Mouse (Mus musculus): ENCODE measurements around the gene Dgkg. TPM values are rescaled to one million over a fixed set of nuclear protein-coding genes. Genes with fewer than 3 reads are reported as not detected.

The Dgkg gene
- polyA plus RNA-seq, 1 experiment from 2014 or later = 1.2 TPM

DNA sequence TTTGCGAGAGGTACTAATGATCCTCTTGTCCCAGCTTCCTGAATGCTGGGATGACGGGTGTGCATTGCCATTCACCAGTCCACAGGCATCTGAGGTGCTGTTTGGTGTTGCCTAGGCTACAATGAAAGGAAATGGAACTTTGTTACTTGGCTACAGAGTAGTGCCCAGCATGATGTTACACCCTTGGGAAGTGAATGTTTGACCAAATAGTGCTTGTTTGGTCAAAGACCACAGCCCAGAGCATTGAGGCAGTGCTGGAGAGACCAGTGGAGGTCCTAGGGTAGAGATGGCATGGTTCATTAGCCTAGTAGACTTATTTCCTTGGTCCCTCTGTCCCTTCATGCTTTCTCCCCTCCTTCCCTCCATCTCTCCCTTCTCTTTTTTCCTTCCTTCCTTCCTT is 73.6 kb downstream of the Dgkg start:
- Histone ChIP-seq H3K9ac (no peak overlapping the region), H3K4me3 (replicated peaks) (no peak overlapping the region), H3K4me1 (no peaks in the 10 kb centered on the region), H3K27ac (no peak overlapping the region), H3K27me3 (no peaks in the 10 kb centered on the region), H3K9me3 (replicated peaks) (no peaks in the 10 kb centered on the region), H3K4me2 (no peak overlapping the region), H3K36me3 (no peaks in the 10 kb centered on the region)
- no peak for ATAC-seq (replicated peaks; ENCODE audit: low FRiP score)
- WGBS = 63% methylated on average over 2 of the region's 2 CpGs

DNA sequence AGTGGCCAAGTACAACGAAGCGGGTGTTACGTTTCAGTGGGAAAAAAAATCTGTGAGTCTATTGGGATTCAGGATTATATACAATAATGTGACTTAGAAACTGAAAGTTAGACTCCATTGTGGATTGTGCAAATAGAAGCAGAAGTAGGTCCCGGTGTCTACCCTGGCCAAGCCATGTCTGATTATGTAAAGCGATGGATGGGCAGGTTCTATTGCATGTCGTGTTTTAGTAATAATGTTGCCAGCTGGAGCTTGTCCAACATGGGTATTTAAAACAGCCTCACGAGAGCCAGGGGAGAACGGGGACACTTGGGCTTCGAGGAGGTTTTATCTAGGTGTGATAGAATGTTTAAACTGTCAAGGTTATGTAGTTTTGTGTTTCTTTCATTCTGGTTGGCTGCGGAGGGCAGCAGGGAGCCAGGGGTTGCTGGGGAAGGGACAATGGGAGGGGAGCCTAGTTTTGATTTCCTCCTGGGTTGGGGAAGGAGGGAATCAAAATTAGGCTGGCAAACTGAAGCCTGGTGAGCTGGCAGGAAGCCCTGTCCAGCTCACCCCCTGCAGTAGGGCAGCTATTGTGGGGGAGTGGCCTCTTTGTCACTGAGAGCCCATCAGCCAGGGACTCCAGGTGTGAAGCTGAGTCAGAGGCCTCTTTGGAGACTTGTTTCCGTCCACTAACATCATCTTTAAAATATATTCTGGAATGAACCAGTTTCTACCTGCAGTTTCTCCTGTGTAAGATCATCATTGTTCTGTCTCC is 74.7 kb downstream of the Dgkg start:
- no peak for ATAC-seq (replicated peaks; ENCODE audit: low FRiP score)
- no peak overlapping the region for H3K9ac ChIP-seq
- H3K4me2 ChIP-seq = no peak overlapping the region
- no peaks in the 10 kb centered on the region for H3K4me1 ChIP-seq
- 57% methylated on average over 11 of the region's 11 CpGs for WGBS
- H3K9me3 ChIP-seq (replicated peaks) = no peaks in the 10 kb centered on the region
- no peak overlapping the region for H3K27ac ChIP-seq
- H3K4me3 ChIP-seq (replicated peaks) = no peak overlapping the region
- H3K36me3 ChIP-seq = no peaks in the 10 kb centered on the region
- no peaks in the 10 kb centered on the region for H3K27me3 ChIP-seq

DNA sequence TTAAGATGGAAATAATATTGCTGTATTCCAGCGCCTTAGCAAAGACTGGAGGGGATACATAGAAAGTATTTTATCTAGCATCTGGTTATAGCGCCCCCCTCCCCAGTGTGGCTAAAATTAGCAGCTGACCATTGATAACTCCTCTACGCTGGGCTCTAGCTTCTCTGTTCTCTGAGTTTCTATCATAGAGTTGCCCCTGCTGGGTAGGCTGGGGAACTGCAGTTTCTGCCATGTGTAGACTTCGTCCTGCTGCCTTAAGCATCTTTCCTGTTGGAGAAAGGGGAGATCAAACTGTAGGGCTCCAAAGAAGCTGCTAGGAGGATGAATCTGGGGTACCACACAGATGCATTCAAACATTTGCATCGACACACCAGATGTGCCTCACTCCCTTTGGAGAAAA is 76.9 kb downstream of the Dgkg start:
- Histone ChIP-seq H3K9me3 (replicated peaks) (no peaks in the 10 kb centered on the region), H3K4me3 (replicated peaks) (no peak overlapping the region), H3K36me3 (no peaks in the 10 kb centered on the region), H3K4me2 (no peak overlapping the region), H3K27ac (no peak overlapping the region), H3K4me1 (no peaks in the 10 kb centered on the region), H3K27me3 (no peaks in the 10 kb centered on the region), H3K9ac (no peak overlapping the region)
- no peak for ATAC-seq (replicated peaks; ENCODE audit: low FRiP score)
- WGBS = 59% methylated on average over 5 of the region's 5 CpGs

DNA sequence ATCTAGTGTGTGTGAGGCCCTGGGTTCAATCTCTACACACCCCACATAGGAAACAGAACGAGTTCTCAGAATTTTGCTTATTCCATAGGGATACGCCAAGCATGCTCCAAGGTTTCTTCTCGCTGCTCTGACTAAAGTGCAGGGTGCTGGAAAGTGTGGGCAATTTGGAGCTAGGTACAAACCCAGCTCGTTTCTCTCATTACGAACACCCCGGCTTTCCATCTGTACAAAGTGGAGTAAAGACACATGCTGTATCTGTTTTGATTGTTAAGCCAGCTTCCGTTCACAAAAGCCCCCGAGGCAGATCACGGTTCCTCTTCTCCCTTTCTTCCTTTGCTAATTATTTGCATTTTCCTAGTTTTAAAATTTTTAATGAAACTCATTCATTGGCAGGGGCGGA is 78.1 kb downstream of the Dgkg start:
- Histone ChIP-seq H3K4me2 (no peak overlapping the region), H3K27me3 (no peaks in the 10 kb centered on the region), H3K9me3 (replicated peaks) (no peaks in the 10 kb centered on the region), H3K4me3 (replicated peaks) (no peak overlapping the region), H3K27ac (no peak overlapping the region), H3K4me1 (no peaks in the 10 kb centered on the region), H3K36me3 (no peaks in the 10 kb centered on the region), H3K9ac (no peak overlapping the region)
- no peak for ATAC-seq (replicated peaks; ENCODE audit: low FRiP score)
- WGBS = 90% methylated on average over 10 of the region's 10 CpGs

DNA sequence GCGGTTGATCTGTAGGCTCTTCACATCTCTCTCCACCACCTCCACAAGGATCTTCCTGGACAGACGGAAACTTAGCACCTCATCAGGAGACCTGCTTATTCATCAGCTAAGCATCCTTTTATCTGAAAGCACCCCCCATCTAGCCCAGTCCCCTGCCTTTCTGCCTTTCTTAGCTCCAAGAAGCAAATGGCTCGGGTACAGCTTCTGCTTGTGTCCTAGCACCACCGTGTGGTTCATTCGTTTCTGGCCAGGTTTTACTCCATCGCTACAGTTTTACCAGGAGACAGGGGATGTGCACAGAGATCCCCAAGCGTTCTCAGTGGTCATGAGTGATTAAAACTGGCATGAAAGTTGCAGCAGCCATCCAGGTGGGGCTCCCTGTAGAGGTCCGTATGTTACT is 79.4 kb downstream of the Dgkg start:
- 52% methylated on average over 8 of the region's 8 CpGs for WGBS
- 0 out of 2 replicates have a peak, but pooled peaks cover 3% of the 10 kb centered on the region for H3K4me1 ChIP-seq

DNA sequence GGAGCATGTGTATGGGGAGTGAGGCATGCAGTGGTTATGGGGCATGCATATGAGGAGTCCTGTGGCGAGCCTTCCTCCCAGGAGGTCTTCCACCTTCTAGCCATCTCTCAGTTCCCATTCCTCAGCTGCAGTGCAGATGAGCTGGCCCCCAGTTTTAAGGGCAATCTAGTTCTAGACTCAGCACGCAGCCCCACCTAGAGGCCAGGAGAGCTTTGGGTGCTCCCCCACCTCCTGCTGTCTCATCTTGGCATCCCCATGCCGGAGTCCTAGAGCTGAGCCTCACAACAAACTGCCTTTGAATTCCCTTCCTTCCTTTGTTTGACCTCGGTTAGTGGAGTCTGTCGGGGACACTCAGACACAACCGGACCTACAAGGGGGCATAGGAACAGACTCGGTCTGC is 82.9 kb downstream of the Dgkg start:
- 76% methylated on average over 7 of the region's 7 CpGs for WGBS

More for the DNA sequence above, 79.4 kb downstream of the Dgkg start:
- Histone ChIP-seq H3K27ac (no peak overlapping the region), H3K4me3 (replicated peaks) (no peak overlapping the region), H3K9me3 (replicated peaks) (no peaks in the 10 kb centered on the region), H3K27me3 (no peaks in the 10 kb centered on the region), H3K9ac (no peak overlapping the region), H3K36me3 (no peaks in the 10 kb centered on the region), H3K4me2 (no peak overlapping the region)
- ATAC-seq (replicated peaks; ENCODE audit: low FRiP score) = no peak

DNA sequence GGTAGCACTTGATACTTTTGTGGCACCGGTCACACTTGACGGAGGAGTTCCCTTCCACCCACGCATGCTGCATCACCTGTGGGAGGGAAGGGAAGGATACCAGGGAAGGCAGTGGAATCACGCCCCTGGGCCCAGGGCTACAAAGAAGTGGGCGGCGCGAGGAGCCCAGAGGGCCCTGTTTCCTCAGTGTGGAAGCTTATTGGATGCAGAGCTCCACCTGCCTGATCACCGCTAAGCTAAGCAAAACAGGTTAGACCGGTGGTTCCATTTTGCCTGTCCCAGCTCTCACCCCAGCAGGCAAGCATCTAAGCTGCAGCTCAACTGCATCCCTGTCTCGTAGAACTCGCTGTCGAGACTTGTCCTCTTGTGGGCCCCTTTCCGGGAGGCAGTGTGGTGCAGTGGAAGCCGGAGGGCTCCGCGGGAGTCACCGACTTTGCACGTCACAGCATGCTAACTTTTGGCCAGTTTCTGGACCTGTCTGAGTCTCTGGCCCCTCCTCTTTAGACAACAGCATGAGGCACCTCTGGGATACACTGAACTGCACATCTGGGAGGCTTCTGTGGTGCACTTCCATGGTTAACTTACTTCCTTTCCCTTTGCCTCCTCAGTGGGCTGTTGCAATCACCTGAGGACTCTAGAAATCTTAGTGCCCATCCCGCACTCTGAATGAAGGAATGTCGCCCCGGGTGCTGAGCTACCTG is 84.2 kb downstream of the Dgkg start:
- Histone ChIP-seq H3K27me3 (no peaks in the 10 kb centered on the region), H3K36me3 (no peaks in the 10 kb centered on the region), H3K27ac (peak overlapping the region; percentile 41; the same call in 1 of the 2 replicates), H3K9me3 (replicated peaks) (no peaks in the 10 kb centered on the region), H3K9ac (no peak overlapping the region), H3K4me3 (replicated peaks) (no peak overlapping the region), H3K4me2 (peak overlapping the region; percentile 43), H3K4me1 (peaks cover 10% of the 10 kb centered on the region; the same call in 1 of the 2 replicates)
- peak; percentile 88 for ATAC-seq (replicated peaks; ENCODE audit: low FRiP score)
- WGBS = 32% methylated on average over 21 of the region's 21 CpGs

More for the DNA sequence above, 82.9 kb downstream of the Dgkg start:
- Histone ChIP-seq H3K9ac (no peak overlapping the region), H3K4me1 (peaks cover 10% of the 10 kb centered on the region; the same call in 1 of the 2 replicates), H3K36me3 (no peaks in the 10 kb centered on the region), H3K4me2 (no peak overlapping the region), H3K4me3 (replicated peaks) (no peak overlapping the region), H3K27me3 (no peaks in the 10 kb centered on the region), H3K27ac (no peak overlapping the region), H3K9me3 (replicated peaks) (no peaks in the 10 kb centered on the region)
- ATAC-seq (replicated peaks; ENCODE audit: low FRiP score) = no peak

DNA sequence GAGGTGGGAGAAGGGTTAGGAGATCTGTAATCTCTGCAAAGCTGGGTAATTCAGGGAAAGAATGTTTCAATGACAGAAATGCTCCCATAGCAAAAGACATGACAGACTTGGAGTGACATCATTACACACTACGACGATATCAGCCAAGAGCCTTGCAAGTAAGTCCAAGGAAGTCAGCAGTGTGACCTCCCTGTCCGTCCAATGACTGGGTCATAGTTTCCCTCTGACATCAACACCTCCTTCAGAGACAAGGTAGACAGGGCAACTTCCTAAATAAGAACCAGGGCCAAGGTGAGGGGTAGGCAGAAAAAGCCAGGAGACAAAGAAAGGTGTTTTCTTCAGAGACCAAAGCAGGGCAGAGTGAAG is 92.1 kb downstream of the Dgkg start:
- Histone ChIP-seq H3K27ac (no peak overlapping the region), H3K27me3 (no peaks in the 10 kb centered on the region), H3K4me1 (no peaks in the 10 kb centered on the region), H3K4me2 (no peak overlapping the region), H3K4me3 (replicated peaks) (no peak overlapping the region), H3K9me3 (replicated peaks) (no peaks in the 10 kb centered on the region), H3K9ac (no peak overlapping the region), H3K36me3 (no peaks in the 10 kb centered on the region)
- ATAC-seq (replicated peaks; ENCODE audit: low FRiP score) = no peak
- 69% methylated on average over 3 of the region's 3 CpGs for whole genome bisulfite sequencing

DNA sequence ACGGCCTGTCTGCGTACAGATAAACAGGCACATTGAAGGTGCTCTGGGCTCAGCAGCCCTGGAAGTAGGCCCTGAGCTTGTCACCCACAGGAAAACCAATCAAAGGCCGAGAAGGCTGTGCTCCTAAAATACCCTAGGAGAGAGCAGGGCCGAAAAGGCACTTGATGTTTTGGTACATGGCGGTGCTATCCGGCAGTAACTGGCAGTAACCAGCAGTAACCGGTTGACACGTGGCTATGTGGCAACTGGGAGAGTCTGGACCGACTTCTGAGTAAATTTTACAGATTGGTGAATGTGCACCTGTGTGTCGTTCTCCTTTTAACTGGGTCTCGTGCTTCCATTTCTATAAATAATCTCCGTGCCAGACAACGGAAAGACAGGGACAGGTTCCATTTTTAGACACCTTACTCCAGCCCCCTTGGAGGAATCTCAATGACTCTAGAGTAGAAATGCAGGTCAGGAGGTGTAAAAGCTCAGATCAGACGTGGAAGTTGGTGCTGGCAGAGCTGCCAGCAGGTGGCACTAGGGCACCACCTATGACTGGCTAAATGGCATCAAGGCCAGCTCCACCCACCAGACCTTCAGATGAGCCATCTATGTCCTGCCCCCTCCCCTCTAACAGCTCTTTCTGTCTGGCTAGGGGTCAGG is 92.6 kb downstream of the Dgkg start:
- no peak overlapping the region for H3K9ac ChIP-seq
- H3K36me3 ChIP-seq = no peaks in the 10 kb centered on the region
- H3K4me3 ChIP-seq (replicated peaks) = no peak overlapping the region
- H3K27ac ChIP-seq = no peak overlapping the region
- no peaks in the 10 kb centered on the region for H3K9me3 ChIP-seq (replicated peaks)
- WGBS = 62% methylated on average over 14 of the region's 14 CpGs
- no peaks in the 10 kb centered on the region for H3K27me3 ChIP-seq
- ATAC-seq (replicated peaks; ENCODE audit: low FRiP score) = 0 out of 2 replicates have a peak, but pooled peaks have one; percentile 18
- H3K4me1 ChIP-seq = no peaks in the 10 kb centered on the region
- H3K4me2 ChIP-seq = no peak overlapping the region

DNA sequence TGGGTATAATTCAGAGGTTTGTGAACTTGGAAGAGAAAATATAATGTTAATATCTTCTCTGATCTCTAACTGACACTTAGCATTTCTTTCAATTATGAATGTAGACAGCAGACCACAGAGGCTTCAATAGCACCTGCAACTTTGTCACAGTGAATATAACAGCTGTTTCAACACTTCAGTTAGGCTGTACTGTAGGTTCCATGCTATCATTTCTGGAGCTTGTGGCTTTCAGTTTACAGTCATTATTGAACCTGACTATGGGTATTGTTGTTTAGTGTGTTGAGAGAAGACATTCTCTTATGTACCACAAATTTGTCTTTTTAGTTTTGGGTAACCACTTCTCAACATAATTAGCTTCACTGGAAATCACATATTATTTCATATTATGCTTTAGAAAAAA is 93.4 kb downstream of the Dgkg start:
- Histone ChIP-seq H3K27ac (no peak overlapping the region), H3K9ac (no peak overlapping the region), H3K4me2 (no peak overlapping the region), H3K4me1 (no peaks in the 10 kb centered on the region), H3K27me3 (no peaks in the 10 kb centered on the region), H3K36me3 (no peaks in the 10 kb centered on the region), H3K9me3 (replicated peaks) (no peaks in the 10 kb centered on the region), H3K4me3 (replicated peaks) (no peak overlapping the region)
- no peak for ATAC-seq (replicated peaks; ENCODE audit: low FRiP score)

DNA sequence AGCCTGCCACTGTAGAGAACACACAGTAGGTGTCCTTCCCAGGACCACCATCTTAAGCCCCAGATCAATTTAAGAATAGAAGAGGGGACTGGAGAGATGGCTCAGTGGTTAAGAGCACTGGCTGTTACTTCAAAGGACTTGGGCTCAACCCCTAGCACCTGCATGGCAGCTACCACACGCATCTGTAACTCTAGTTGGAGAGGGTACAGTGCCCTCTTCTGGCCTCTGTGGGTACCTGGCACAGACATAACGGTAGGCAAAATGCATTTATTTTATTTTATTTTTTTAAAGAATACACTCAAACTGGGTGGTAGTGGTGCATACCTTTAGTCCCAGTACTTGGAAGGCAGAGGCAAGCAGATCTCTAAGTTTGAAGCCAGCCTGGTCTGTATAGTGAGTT is 102.0 kb downstream of the Dgkg start:
- WGBS = 52% methylated on average over 2 of the region's 2 CpGs
- no peaks in the 10 kb centered on the region for H3K9me3 ChIP-seq (replicated peaks)
- H3K4me1 ChIP-seq = peaks cover 19% of the 10 kb centered on the region

DNA sequence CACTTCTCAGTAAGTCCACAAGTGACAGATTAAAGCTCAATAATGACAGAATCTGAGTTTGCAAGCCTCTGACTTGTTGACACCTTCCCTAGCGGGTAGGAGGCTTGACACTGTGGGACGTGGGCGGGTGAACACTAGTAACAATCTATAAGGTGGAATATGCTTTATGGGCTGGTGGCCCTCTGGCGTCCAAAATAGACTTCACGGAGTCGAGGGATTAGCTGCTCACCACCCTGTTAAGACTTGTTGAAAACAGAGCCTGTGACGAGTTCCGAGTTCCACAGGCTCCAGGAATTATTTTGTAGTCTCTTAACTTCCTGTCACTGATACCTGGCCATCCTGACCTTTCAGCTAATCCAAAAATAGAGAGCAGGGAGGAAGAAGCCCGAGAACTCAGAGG is 104.7 kb downstream of the Dgkg start:
- H3K9me3 ChIP-seq (replicated peaks) = no peaks in the 10 kb centered on the region
- H3K4me2 ChIP-seq = no peak overlapping the region
- no peaks in the 10 kb centered on the region for H3K27me3 ChIP-seq
- no peaks in the 10 kb centered on the region for H3K36me3 ChIP-seq
- H3K4me1 ChIP-seq = peaks cover 39% of the 10 kb centered on the region
- 59% methylated on average over 9 of the region's 9 CpGs for WGBS
- no peak overlapping the region for H3K9ac ChIP-seq
- ATAC-seq (replicated peaks; ENCODE audit: low FRiP score) = no peak
- H3K27ac ChIP-seq = 0 out of 2 replicates have a peak overlapping the region, but pooled peaks have one; percentile 11
- H3K4me3 ChIP-seq (replicated peaks) = no peak overlapping the region

More for the DNA sequence above, 102.0 kb downstream of the Dgkg start:
- no peak overlapping the region for H3K4me3 ChIP-seq (replicated peaks)
- H3K9ac ChIP-seq = no peak overlapping the region
- no peaks in the 10 kb centered on the region for H3K27me3 ChIP-seq
- H3K36me3 ChIP-seq = no peaks in the 10 kb centered on the region
- ATAC-seq (replicated peaks; ENCODE audit: low FRiP score) = no peak
- no peak overlapping the region for H3K4me2 ChIP-seq
- no peak overlapping the region for H3K27ac ChIP-seq

All from kidney, embryonic 15.5 days (tissue).